Mouse (Mus musculus) adrenal gland, adult 18-20 months (tissue): ENCODE data around the gene Agmo. TPM values are rescaled to one million over a fixed set of nuclear protein-coding genes. Genes with fewer than 3 reads are reported as not detected.

Experiments
- DNase-seq, 2 experiments: peaks; one replicate each; pipeline ENCODE4 v3.0.0; 2021 to 2022; ENCODE audit warnings: low spot score in 2 of 2
- long read RNA-seq, 2 experiments: library from polyadenylated mRNA; stranded (forward); transcript quantifications; one replicate each; pipeline ENCODE4 v2.0.0; 2021
- total RNA-seq, 2 experiments: library from RNA; stranded (reverse); gene quantifications; 1 replicate in 1 of 2; 2 replicates in 1 of 2; pipeline ENCODE4 v1.2.3; 2021

Gene Agmo
- total RNA-seq, result 10 to 100 TPM in 1 of 2 experiments, 1 to 10 TPM in 1; 7.0 to 13.8 TPM
- long read RNA-seq, experiment 1, transcript Agmo-201 (13 exons, 2,423 nt), result major isoform, 15 of 16 reads
- long read RNA-seq, experiment 1, partial matches to known transcripts, result 0 of 16 reads
- long read RNA-seq, experiment 1, other reads (novel, unspliced or antisense), result 1 of 16 reads
- long read RNA-seq, experiment 2, transcript Agmo-201 (13 exons, 2,423 nt), result major isoform, 10 of 11 reads
- long read RNA-seq, experiment 2, partial matches to known transcripts, result 0 of 11 reads
- long read RNA-seq, experiment 2, other reads (novel, unspliced or antisense), result 1 of 11 reads

GRCm38 (mm10) chr12:37241566-37242021 is at the start of gene Agmo:
Gene Agmo (plus strand): TSS chr12:37241641.
- DNase-seq, result no peak

- no peak for DNase-seq
Measured at GRCm38 (mm10) chr12:37231119-37231518, 10.3 kb upstream of the Agmo start.

- DNase-seq, result no peak
Measured at GRCm38 (mm10) chr12:37240975-37241565, 371 bp upstream of the Agmo start.

GRCm38 (mm10) chr12:37242484-37242883 is 1.0 kb downstream of the Agmo start:
- DNase-seq, result no peak

- no peak for DNase-seq
Measured at GRCm38 (mm10) chr12:37244876-37245275, 3.4 kb downstream of the Agmo start.

- DNase-seq, result no peak
Measured at GRCm38 (mm10) chr12:37251688-37252087, 10.2 kb downstream of the Agmo start.

GRCm38 (mm10) chr12:37257099-37257498 is 15.7 kb downstream of the Agmo start:
- no peak for DNase-seq

- DNase-seq, result no peak
Measured at GRCm38 (mm10) chr12:37259771-37260528, 18.5 kb downstream of the Agmo start.

GRCm38 (mm10) chr12:37263685-37264084 is 22.2 kb downstream of the Agmo start:
- DNase-seq, result no peak

- DNase-seq, result no peak
Measured at GRCm38 (mm10) chr12:37268636-37269152, 27.3 kb downstream of the Agmo start.

GRCm38 (mm10) chr12:37272660-37273059 is 31.2 kb downstream of the Agmo start:
- no peak for DNase-seq

GRCm38 (mm10) chr12:37273964-37274657 is 32.7 kb downstream of the Agmo start:
- no peak for DNase-seq

GRCm38 (mm10) chr12:37274658-37275019 is 33.2 kb downstream of the Agmo start:
- no peak for DNase-seq

- DNase-seq, result no peak
Measured at GRCm38 (mm10) chr12:37306956-37307466, 65.6 kb downstream of the Agmo start.

- no peak for DNase-seq
Measured at GRCm38 (mm10) chr12:37310786-37311185, 69.3 kb downstream of the Agmo start.

- no peak for DNase-seq
Measured at GRCm38 (mm10) chr12:37322860-37323259, 81.4 kb downstream of the Agmo start.

- DNase-seq, result no peak
Measured at GRCm38 (mm10) chr12:37334987-37335386, 93.5 kb downstream of the Agmo start.

- DNase-seq, result no peak
Measured at GRCm38 (mm10) chr12:37344225-37344624, 102.8 kb downstream of the Agmo start.

- no peak for DNase-seq
Measured at GRCm38 (mm10) chr12:37345696-37346095, 104.3 kb downstream of the Agmo start.

- DNase-seq, result no peak
Measured at GRCm38 (mm10) chr12:37392316-37392715, 150.9 kb downstream of the Agmo start.

- no peak for DNase-seq
Measured at GRCm38 (mm10) chr12:37402541-37402940, 161.1 kb downstream of the Agmo start.
